Mouse (Mus musculus): Measurements from ENCODE around the gene Gpr61. TPM values are rescaled to one million over a fixed set of nuclear protein-coding genes. Genes with fewer than 3 reads are reported as not detected.

Gpr61 gene
- polyA plus RNA-seq, 1 experiment from 2014 or later, result 0.11 TPM

DNA sequence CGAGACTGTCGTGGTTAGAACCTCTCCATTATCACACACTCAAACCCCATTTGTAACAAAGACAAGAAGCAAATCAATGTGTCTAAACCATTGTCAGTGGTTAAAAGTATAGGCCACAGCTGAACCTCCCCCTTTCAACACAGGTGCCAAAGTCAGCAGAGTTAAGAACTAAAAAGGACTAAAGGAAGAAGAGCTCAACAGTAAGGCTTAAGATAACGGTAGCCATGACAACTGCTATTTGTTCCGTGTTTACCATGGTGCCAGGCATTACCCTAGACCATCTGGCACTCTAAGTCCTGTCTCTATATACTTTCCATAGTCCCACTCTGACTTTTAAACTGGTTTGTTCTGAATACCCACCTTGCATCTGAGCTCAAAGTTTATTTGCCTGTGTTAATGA is 42.0 kb downstream of the Gpr61 start:
- H3K9me3 ChIP-seq (ENCODE audit: low read depth, low read length), result no peaks in the 10 kb centered on the region
- no peak overlapping the region for H3K4me2 ChIP-seq
- no peak overlapping the region for H3K4me3 ChIP-seq (ENCODE audit: low read depth, low read length)
- TF ChIP-seq CTCF (IDR thresholded peaks at IDR 0.05; ENCODE audit: low read depth), result no peak
- H3K9ac ChIP-seq, result no peak overlapping the region
- no peak overlapping the region for H3K27ac ChIP-seq (ENCODE audit: low read depth)
- WGBS, result 83% methylated on average over 4 of the region's 4 CpGs
- peaks cover 83% of the 10 kb centered on the region for H3K36me3 ChIP-seq (ENCODE audit: insufficient read depth)
- ATAC-seq (ENCODE audit: insufficient read depth) (no peak), DNase-seq (no peak)
- H3K4me1 ChIP-seq (ENCODE audit: insufficient read depth), result no peaks in the 10 kb centered on the region
- no peaks in the 10 kb centered on the region for H3K27me3 ChIP-seq (ENCODE audit: insufficient read depth, low read length)

DNA sequence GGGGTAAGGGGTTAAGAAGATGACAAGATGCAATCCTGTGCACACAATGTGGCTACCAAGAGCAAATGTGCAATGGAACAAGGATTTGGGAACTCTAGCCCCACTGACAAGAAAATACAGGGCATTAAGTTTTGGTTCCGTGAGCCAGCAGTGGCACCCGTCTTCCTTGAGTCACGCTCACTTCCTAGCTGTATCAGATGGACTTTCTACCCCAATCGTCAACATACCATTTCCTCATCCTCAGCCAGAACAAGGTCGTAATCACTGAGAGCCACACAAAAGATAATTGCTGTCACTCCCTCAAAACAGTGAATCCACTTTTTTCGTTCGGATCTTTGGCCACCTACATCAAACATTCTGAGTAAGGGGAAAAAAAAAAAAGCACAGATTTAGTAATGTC is 42.4 kb downstream of the Gpr61 start:
- DNase-seq (no peak), ATAC-seq (ENCODE audit: insufficient read depth) (no peak)
- Histone ChIP-seq H3K9me3 (ENCODE audit: low read depth, low read length) (no peaks in the 10 kb centered on the region), H3K9ac (no peak overlapping the region), H3K4me3 (ENCODE audit: low read depth, low read length) (no peak overlapping the region), H3K4me1 (ENCODE audit: insufficient read depth) (no peaks in the 10 kb centered on the region), H3K36me3 (ENCODE audit: insufficient read depth) (peaks cover 82% of the 10 kb centered on the region), H3K27ac (ENCODE audit: low read depth) (no peak overlapping the region), H3K27me3 (ENCODE audit: insufficient read depth, low read length) (no peaks in the 10 kb centered on the region), H3K4me2 (no peak overlapping the region)
- WGBS, result 74% methylated on average over 7 of the region's 7 CpGs
- no peak for TF ChIP-seq CTCF (IDR thresholded peaks at IDR 0.05; ENCODE audit: low read depth)

DNA sequence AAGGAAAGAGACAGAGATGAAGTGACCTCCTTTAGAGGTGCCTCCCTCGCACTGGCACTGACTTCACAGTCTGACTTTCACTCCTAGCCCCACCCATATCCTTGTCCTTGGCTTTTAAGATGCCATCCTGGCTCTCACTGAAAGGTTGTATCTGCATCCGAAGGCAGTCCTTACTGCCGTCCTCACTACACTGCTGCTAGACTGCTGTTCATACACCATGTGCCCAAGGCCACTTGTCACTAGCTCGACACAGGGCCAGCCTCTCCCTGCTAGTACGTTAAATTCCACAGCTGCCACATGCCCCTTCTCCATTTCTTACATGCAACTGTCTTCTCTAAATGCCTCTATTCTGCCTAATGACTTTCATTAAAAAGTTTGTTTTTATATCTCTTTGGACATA is 43.4 kb downstream of the Gpr61 start:
- 65% methylated on average over 5 of the region's 5 CpGs for WGBS
- peak; percentile 11 for DNase-seq
- Histone ChIP-seq H3K4me3 (ENCODE audit: low read depth, low read length) (no peak overlapping the region), H3K4me1 (ENCODE audit: insufficient read depth) (no peaks in the 10 kb centered on the region), H3K9me3 (ENCODE audit: low read depth, low read length) (no peaks in the 10 kb centered on the region), H3K27ac (ENCODE audit: low read depth) (no peak overlapping the region), H3K27me3 (ENCODE audit: insufficient read depth, low read length) (no peaks in the 10 kb centered on the region), H3K4me2 (no peak overlapping the region), H3K9ac (no peak overlapping the region), H3K36me3 (ENCODE audit: insufficient read depth) (peaks cover 81% of the 10 kb centered on the region)
- no peak for TF ChIP-seq CTCF (IDR thresholded peaks at IDR 0.05; ENCODE audit: low read depth)
- no peak for ATAC-seq (ENCODE audit: insufficient read depth)

DNA sequence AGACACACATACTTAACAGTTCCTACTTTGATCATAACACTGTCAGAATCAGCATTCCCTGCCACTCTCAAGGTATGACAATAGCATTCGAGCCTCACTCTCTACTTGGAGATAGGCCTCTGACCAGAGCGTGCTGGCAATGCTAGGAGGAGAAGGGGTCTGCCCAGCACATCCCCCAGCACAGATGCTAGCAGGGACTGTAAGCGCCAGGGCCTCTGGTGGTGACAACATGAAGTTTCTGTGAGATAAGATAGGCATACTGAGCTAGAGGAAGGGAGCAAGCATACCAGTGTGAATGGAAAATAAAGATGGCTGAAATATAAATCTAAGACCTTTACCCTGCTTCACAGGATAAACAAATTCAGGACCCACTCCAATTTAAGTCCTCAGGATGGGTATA is 49.4 kb downstream of the Gpr61 start:
- WGBS, result 72% methylated on average over 3 of the region's 3 CpGs
- Histone ChIP-seq H3K4me2 (no peak overlapping the region), H3K4me3 (ENCODE audit: low read depth, low read length) (no peak overlapping the region), H3K36me3 (ENCODE audit: insufficient read depth) (peaks cover 50% of the 10 kb centered on the region), H3K9ac (no peak overlapping the region), H3K27ac (ENCODE audit: low read depth) (no peak overlapping the region), H3K4me1 (ENCODE audit: insufficient read depth) (no peaks in the 10 kb centered on the region), H3K27me3 (ENCODE audit: insufficient read depth, low read length) (no peaks in the 10 kb centered on the region), H3K9me3 (ENCODE audit: low read depth, low read length) (no peaks in the 10 kb centered on the region)
- ATAC-seq (ENCODE audit: insufficient read depth), result no peak
- TF ChIP-seq CTCF (IDR thresholded peaks at IDR 0.05; ENCODE audit: low read depth), result no peak
- DNase-seq, result no peak

DNA sequence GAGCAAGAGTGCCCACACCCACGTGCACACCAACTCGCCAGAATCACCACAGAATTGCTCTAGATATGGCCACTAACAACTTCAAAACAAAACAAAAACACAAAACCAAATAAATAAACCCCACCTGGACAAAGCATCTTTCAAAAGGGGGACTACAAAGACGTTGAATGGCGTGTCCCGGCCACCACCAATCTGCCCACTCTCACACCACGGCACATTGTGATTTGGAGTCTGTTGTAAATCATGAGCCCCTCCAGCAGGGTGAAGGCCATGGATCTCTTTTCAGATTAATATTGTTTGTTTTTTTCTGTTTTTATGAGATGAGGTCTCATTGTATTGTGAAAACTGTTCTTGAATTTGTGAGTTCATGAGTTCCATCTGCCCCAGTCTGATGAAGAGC is 52.6 kb downstream of the Gpr61 start:
- ATAC-seq (ENCODE audit: insufficient read depth) (no peak), DNase-seq (no peak)
- Histone ChIP-seq H3K9me3 (ENCODE audit: low read depth, low read length) (no peaks in the 10 kb centered on the region), H3K4me1 (ENCODE audit: insufficient read depth) (no peaks in the 10 kb centered on the region), H3K4me3 (ENCODE audit: low read depth, low read length) (no peak overlapping the region), H3K27me3 (ENCODE audit: insufficient read depth, low read length) (no peaks in the 10 kb centered on the region), H3K27ac (ENCODE audit: low read depth) (no peak overlapping the region), H3K36me3 (ENCODE audit: insufficient read depth) (peaks cover 21% of the 10 kb centered on the region), H3K9ac (no peak overlapping the region), H3K4me2 (no peak overlapping the region)
- TF ChIP-seq CTCF (IDR thresholded peaks at IDR 0.05; ENCODE audit: low read depth), result no peak
- WGBS, result 87% methylated on average over 6 of the region's 6 CpGs

DNA sequence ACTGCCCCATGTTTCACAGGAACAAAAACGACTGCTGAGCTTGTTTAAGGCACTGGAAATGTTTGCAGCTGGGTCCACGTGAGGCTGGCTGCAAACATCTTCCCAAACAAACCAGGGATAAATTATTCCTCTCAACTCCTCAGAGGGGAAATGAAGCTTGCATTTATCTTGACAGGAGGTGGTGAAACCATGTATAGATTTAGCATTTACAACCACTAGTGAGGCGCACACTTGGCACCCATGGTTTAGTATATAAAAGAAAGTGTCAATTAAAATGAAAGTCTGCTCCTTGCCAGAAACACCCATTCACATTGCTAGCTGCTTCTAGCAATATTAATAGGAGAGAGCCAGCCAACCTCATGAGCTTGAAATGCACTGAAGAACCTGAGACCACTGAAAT is 53.1 kb downstream of the Gpr61 start:
- WGBS, result 36% methylated on average over 3 of the region's 3 CpGs
- Histone ChIP-seq H3K9ac (no peak overlapping the region), H3K27ac (ENCODE audit: low read depth) (no peak overlapping the region), H3K9me3 (ENCODE audit: low read depth, low read length) (no peaks in the 10 kb centered on the region), H3K27me3 (ENCODE audit: insufficient read depth, low read length) (no peaks in the 10 kb centered on the region), H3K4me1 (ENCODE audit: insufficient read depth) (no peaks in the 10 kb centered on the region), H3K4me3 (ENCODE audit: low read depth, low read length) (no peak overlapping the region), H3K36me3 (ENCODE audit: insufficient read depth) (peaks cover 17% of the 10 kb centered on the region), H3K4me2 (no peak overlapping the region)
- no peak for TF ChIP-seq CTCF (IDR thresholded peaks at IDR 0.05; ENCODE audit: low read depth)
- ATAC-seq (ENCODE audit: insufficient read depth) (no peak), DNase-seq (no peak)

Other genes starting within 250 kb of the Gpr61 start
- gene Gstm7, start 223.1 kb downstream of the Gpr61 start, polyA plus RNA-seq (2014; fragmentation: Nextera tagmentation; extraction: Ambion mirVana), result 12.3 and 13.9 TPM in 2 replicates
- 2.2 and 2.9 TPM in 2 replicates for gene Gstm6, start 211.1 kb downstream of the Gpr61 start, polyA plus RNA-seq (2014; fragmentation: Nextera tagmentation; extraction: Ambion mirVana)
- gene Gstm3, start 185.6 kb downstream of the Gpr61 start, polyA plus RNA-seq (2014; fragmentation: Nextera tagmentation; extraction: Ambion mirVana), result 0.18 and 0.31 TPM in 2 replicates
- gene Gstm2, start 168.4 kb downstream of the Gpr61 start, polyA plus RNA-seq (2014; fragmentation: Nextera tagmentation; extraction: Ambion mirVana), result 103 and 116 TPM in 2 replicates
- gene Gstm1, start 136.9 kb downstream of the Gpr61 start, polyA plus RNA-seq (2014; fragmentation: Nextera tagmentation; extraction: Ambion mirVana), result 38.1 and 42.5 TPM in 2 replicates
- 16.0 and 16.8 TPM in 2 replicates for gene Gstm4, start 110.0 kb downstream of the Gpr61 start, polyA plus RNA-seq (2014; fragmentation: Nextera tagmentation; extraction: Ambion mirVana)
- 31.4 and 37.4 TPM in 2 replicates for gene Ampd2, start 68.2 kb downstream of the Gpr61 start, polyA plus RNA-seq (2014; fragmentation: Nextera tagmentation; extraction: Ambion mirVana)
- 0.50 and 0.97 TPM in 2 replicates for gene Gnat2, start 62.1 kb downstream of the Gpr61 start, polyA plus RNA-seq (2014; fragmentation: Nextera tagmentation; extraction: Ambion mirVana)
- gene Gnai3, start 8.7 kb downstream of the Gpr61 start, polyA plus RNA-seq (2014; fragmentation: Nextera tagmentation; extraction: Ambion mirVana), result 172 and 178 TPM in 2 replicates
- 2.1 TPM in 2 replicates for gene Amigo1, start 31.5 kb upstream of the Gpr61 start, polyA plus RNA-seq (2014; fragmentation: Nextera tagmentation; extraction: Ambion mirVana)
- gene Cyb561d1, start 46.3 kb upstream of the Gpr61 start, polyA plus RNA-seq (2014; fragmentation: Nextera tagmentation; extraction: Ambion mirVana), result 2.0 TPM in 2 replicates
- 14.0 and 18.1 TPM in 2 replicates for gene Atxn7l2, start 56.1 kb upstream of the Gpr61 start, polyA plus RNA-seq (2014; fragmentation: Nextera tagmentation; extraction: Ambion mirVana)
- 0.54 and 0.96 TPM in 2 replicates for gene Sypl2, start 71.8 kb upstream of the Gpr61 start, polyA plus RNA-seq (2014; fragmentation: Nextera tagmentation; extraction: Ambion mirVana)
- 320 and 323 TPM in 2 replicates for gene Psma5, start 102.0 kb upstream of the Gpr61 start, polyA plus RNA-seq (2014; fragmentation: Nextera tagmentation; extraction: Ambion mirVana)
- 32.7 and 33.2 TPM in 2 replicates for gene Sort1, start 129.2 kb upstream of the Gpr61 start, polyA plus RNA-seq (2014; fragmentation: Nextera tagmentation; extraction: Ambion mirVana)
- gene Mybphl, start 210.0 kb upstream of the Gpr61 start, polyA plus RNA-seq (2014; fragmentation: Nextera tagmentation; extraction: Ambion mirVana), result 0.75 and 4.7 TPM in 2 replicates
- 76.5 and 79.7 TPM in 2 replicates for gene Psrc1, start 229.0 kb upstream of the Gpr61 start, polyA plus RNA-seq (2014; fragmentation: Nextera tagmentation; extraction: Ambion mirVana)

Data from lung, embryonic 14.5 days (tissue).